Mouse (Mus musculus): Measurements from ENCODE around the gene Car4.

The Car4 gene

DNA sequence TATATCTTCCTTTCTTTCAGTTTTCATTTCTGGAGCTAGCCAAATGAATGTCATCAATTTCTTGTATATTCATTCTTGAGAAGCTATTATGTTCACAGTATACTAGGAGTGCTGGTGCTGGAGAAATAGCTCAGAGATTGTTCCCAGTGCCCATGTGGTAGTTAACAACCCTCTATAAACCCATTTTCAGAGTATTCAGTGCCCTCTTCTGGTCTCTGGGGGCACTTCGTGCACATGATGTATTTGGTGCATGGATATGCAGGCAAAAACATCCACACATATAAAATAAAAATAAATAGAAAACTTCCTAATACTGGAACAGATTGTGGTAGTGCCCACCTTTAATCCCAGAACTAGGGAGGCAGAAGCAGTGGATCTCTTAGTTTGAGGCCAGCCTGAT is 35.4 kb downstream of the Car4 start:
- no peak for DNase-seq (ENCODE audit: extremely low read depth, insufficient read length, low spot score)

DNA sequence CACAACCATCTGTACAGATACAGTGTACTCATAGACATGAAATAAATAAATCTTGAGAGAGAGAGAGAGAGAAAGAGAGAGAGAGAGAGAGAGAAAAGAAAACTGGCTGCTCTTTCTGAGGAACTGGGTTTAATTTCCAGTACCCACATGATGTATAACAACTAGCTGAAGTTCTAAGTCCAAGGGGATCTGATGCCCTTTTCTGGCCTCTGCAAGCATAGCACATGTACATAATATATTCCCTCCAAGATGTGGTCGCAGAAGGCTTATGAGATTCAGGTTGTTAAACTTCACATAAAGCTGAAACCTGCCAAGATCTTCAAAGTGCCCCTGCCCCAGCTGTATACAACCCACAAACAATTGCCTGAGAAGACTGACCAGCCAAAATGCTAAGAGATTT is 37.7 kb downstream of the Car4 start:
- no peak for DNase-seq (ENCODE audit: extremely low read depth, insufficient read length, low spot score)

DNA sequence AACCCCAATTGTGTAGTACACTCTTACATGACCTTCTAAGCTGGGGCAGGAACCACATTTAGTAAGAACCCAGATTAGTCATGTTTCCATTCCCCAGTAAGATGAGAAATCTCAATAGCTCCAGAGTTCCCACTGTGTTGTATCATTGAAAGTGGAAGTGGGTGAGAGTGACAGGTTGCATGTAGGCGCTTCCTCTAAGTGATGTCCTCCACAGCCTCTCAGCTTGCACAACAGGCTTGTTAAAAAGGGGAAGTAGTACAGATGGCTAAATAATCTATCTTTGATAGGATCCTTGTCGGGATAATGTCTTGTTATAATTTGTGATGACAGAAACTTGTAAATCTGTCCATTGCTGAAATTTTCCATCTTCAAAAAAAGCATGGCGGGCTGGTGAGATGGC is 46.0 kb downstream of the Car4 start:
- DNase-seq (ENCODE audit: extremely low read depth, insufficient read length, low spot score), result no peak

DNA sequence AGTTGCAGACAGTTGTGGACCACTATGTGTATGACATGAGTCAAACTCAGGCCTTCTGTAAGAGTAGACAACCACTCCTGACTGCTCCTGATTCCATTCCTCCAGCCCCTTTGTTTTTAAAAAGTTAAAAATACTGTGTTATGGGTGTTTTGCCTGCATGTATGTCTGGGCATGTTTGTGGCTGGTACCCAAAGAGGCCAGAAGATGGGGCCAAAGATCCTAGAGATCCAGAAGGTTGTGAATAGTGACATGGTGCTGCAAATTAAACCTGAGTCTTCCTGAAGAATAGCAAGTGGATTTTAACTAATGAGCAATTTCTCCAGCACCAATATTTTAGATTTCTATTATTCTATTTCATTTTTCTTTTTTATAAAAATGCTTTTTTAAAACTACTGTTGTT is 55.5 kb downstream of the Car4 start:
- no peak for DNase-seq (ENCODE audit: extremely low read depth, insufficient read length, low spot score)

All from 3134 (cell line).